Comparison of ENCODE assay signal across 8 mouse cellular contexts in genomic region chr16:92019141-92020118, GRCm38 (mm10). TPM values are rescaled to one million over a fixed set of nuclear protein-coding genes. Genes with fewer than 3 reads are reported as not detected.
DNase-seq lines count a peak whose midpoint lies in the region; ATAC-seq and TF ChIP-seq lines count a peak whose summit lies in the region.

No protein-coding gene starts in this region.

- no peaks in the 10 kb centered on the region for H3K27me3 ChIP-seq in forebrain, embryonic 16.5 days (replicated peaks; ENCODE audit: control insufficient read depth, insufficient read depth, low read length)
- H3K27me3 ChIP-seq in hindbrain, embryonic 13.5 days: no peaks in the 10 kb centered on the region

- H3K4me1 ChIP-seq in forebrain, embryonic 16.5 days (replicated peaks; ENCODE audit: control insufficient read depth, insufficient read depth, low read length): peaks cover 9% of the 10 kb centered on the region; the same call in 1 of the 2 replicates
- H3K4me1 ChIP-seq in hindbrain, embryonic 13.5 days (replicated peaks): peaks cover 12% of the 10 kb centered on the region

- peak overlapping the region; percentile 66 for H3K9ac ChIP-seq in forebrain, embryonic 16.5 days (replicated peaks; ENCODE audit: low read depth, low read length)
- H3K9ac ChIP-seq in hindbrain, embryonic 13.5 days: peak overlapping the region; percentile 64

- no peaks in the 10 kb centered on the region for H3K79me2 ChIP-seq in macrophage (ENCODE audit: inconsistent target)

- 6% methylated on average over 26 of the region's 26 CpGs for WGBS in forebrain, embryonic 16.5 days
- WGBS in hindbrain, embryonic 13.5 days: 7% methylated on average over 26 of the region's 26 CpGs
- 6% methylated on average over 23 of the region's 26 CpGs for WGBS in macrophage (ENCODE audit: missing documents)

- peak; percentile 0; the same call in 1 of the 2 replicates for TF ChIP-seq CTCF in left cerebral cortex, adult 2 months (IDR thresholded peaks at IDR 0.05)

- intact Hi-C loops in left cerebral cortex, adult 2 months (cut with DNase I): no loop called here

- DNase-seq in ES-CJ7 (ENCODE audit: low read depth, low spot score): peak; percentile 49
- DNase-seq in brain, adult 2 months (ENCODE audit: low read depth, low spot score): peak; percentile 67
- peak; percentile 26 to 38 for DNase-seq in left cerebral cortex, adult 2 months (ENCODE audit: extremely low spot score in 1 of 2, low spot score in 2 of 2)
- DNase-seq in right cerebral cortex, adult 2 months (ENCODE audit: low spot score in 2 of 2): peak; percentile 37 to 45
- no peak for DNase-seq in testis, postnatal 10 days (ENCODE audit: low spot score)

- H3K4me3 ChIP-seq in forebrain, embryonic 16.5 days (replicated peaks; ENCODE audit: low read length): peak overlapping the region; percentile 38
- H3K4me3 ChIP-seq in hindbrain, embryonic 13.5 days: peak overlapping the region; percentile 32
- peak overlapping the region; percentile 42 for H3K4me3 ChIP-seq in left cerebral cortex, adult 2 months
- peak overlapping the region; percentile 30 for H3K4me3 ChIP-seq in macrophage (ENCODE audit: inconsistent target)

- H3K4me2 ChIP-seq in forebrain, embryonic 16.5 days (ENCODE audit: low read length): peak overlapping the region; percentile 68
- peak overlapping the region; percentile 61 for H3K4me2 ChIP-seq in hindbrain, embryonic 13.5 days

- H3K9me3 ChIP-seq in forebrain, embryonic 16.5 days (ENCODE audit: control insufficient read depth, low read length): no peaks in the 10 kb centered on the region
- H3K9me3 ChIP-seq in hindbrain, embryonic 13.5 days: no peaks in the 10 kb centered on the region

- ATAC-seq in forebrain, embryonic 16.5 days: peak; percentile 61; the same call in 1 of the 2 replicates
- peak; percentile 80 for ATAC-seq in hindbrain, embryonic 13.5 days (ENCODE audit: low FRiP score)

- H3K27ac ChIP-seq in forebrain, embryonic 16.5 days (ENCODE audit: low read length): peak overlapping the region; percentile 15
- peak overlapping the region; percentile 75 for H3K27ac ChIP-seq in hindbrain, embryonic 13.5 days
- peak overlapping the region; percentile 41; the same call in 1 of the 2 replicates for H3K27ac ChIP-seq in left cerebral cortex, adult 2 months
- H3K27ac ChIP-seq in macrophage: peak overlapping the region; percentile 27; the same call in 1 of the 2 replicates

- no peaks in the 10 kb centered on the region for H3K36me3 ChIP-seq in forebrain, embryonic 16.5 days (ENCODE audit: control insufficient read depth, insufficient read depth)
- H3K36me3 ChIP-seq in hindbrain, embryonic 13.5 days: no peaks in the 10 kb centered on the region
- H3K36me3 ChIP-seq in macrophage (ENCODE audit: inconsistent target): no peaks in the 10 kb centered on the region

RNA-seq across cellular contexts. Expression of gene Mrps6, which starts 38.6 kb away (rescaled TPM):
- 144 and 148 TPM in 2 replicates for polyA plus RNA-seq in forebrain, embryonic 16.5 days (2015; fragmentation: Nextera tagmentation; extraction: Ambion mirVana)
- 182 and 201 TPM in 2 replicates for polyA plus RNA-seq in hindbrain, embryonic 13.5 days (2015; fragmentation: Nextera tagmentation; extraction: Ambion mirVana)
- total RNA-seq in left cerebral cortex, adult 2 months (2021): 10 to 100 TPM; 45.7 to 49.9 TPM
- 10 to 100 TPM in 9 of 26 experiments, 1 to 10 TPM in 17; 1.8 to 30.7 (median 6.1) TPM for total RNA-seq in macrophage (2018; cell fraction: chromatin; rRNA removed)
- total RNA-seq in macrophage (2018; cell fraction: cytosol; rRNA removed): 10 to 100 TPM; 12.0 to 30.1 (median 19.2) TPM
- total RNA-seq in macrophage (2018; cell fraction: nucleus; rRNA removed): 10 to 100 TPM in 10 of 26 experiments, 1 to 10 TPM in 16; 2.7 to 27.7 (median 8.3) TPM
- polyA plus RNA-seq in macrophage (2018): 18.9 to 32.5 TPM (median 22.6 TPM) in 3 replicates

RNA-seq across cellular contexts. Expression of gene Gm49711, which starts 38.7 kb away (rescaled TPM):
- 0.25 and 0.52 TPM in 2 replicates for polyA plus RNA-seq in forebrain, embryonic 16.5 days (2015; fragmentation: Nextera tagmentation; extraction: Ambion mirVana)
- polyA plus RNA-seq in hindbrain, embryonic 13.5 days (2015; fragmentation: Nextera tagmentation; extraction: Ambion mirVana): 0.71 and 0.86 TPM in 2 replicates
- under 1 TPM in 1 of 2 experiments, not detected in 1; 0.35 TPM for total RNA-seq in left cerebral cortex, adult 2 months (2021)
- total RNA-seq in macrophage (2018; cell fraction: chromatin; rRNA removed): not detected
- total RNA-seq in macrophage (2018; cell fraction: cytosol; rRNA removed): under 1 TPM in 1 of 26 experiments, not detected in 25; 0.10 TPM
- total RNA-seq in macrophage (2018; cell fraction: nucleus; rRNA removed): under 1 TPM in 1 of 26 experiments, not detected in 25; 0.74 TPM
- not detected in 3 replicates for polyA plus RNA-seq in macrophage (2018)

RNA-seq across cellular contexts. Expression of gene Slc5a3, which starts 38.7 kb away (rescaled TPM):
- polyA plus RNA-seq in forebrain, embryonic 16.5 days (2015; fragmentation: Nextera tagmentation; extraction: Ambion mirVana): 13.8 and 15.0 TPM in 2 replicates
- polyA plus RNA-seq in hindbrain, embryonic 13.5 days (2015; fragmentation: Nextera tagmentation; extraction: Ambion mirVana): 18.4 and 19.5 TPM in 2 replicates
- 10 to 100 TPM; 33.3 to 33.5 TPM for total RNA-seq in left cerebral cortex, adult 2 months (2021)
- total RNA-seq in macrophage (2018; cell fraction: chromatin; rRNA removed): 10 to 100 TPM in 16 of 26 experiments, 1 to 10 TPM in 10; 5.4 to 84.0 (median 12.8) TPM
- total RNA-seq in macrophage (2018; cell fraction: cytosol; rRNA removed): 1 to 10 TPM in 16 of 26 experiments, under 1 TPM in 10; 0.48 to 7.5 (median 1.5) TPM
- 10 to 100 TPM in 13 of 26 experiments, 1 to 10 TPM in 13; 2.7 to 41.1 (median 8.5) TPM for total RNA-seq in macrophage (2018; cell fraction: nucleus; rRNA removed)
- 0.62 to 1.7 TPM (median 1.1 TPM) in 3 replicates for polyA plus RNA-seq in macrophage (2018)

Comparison
In these comparisons a context has a peak if more than half of its experiments do, and no peak if none do; other contexts are left out.
1. H3K27ac ChIP-seq: peak in every context shown above with its lines; median percentile 75 in hindbrain, embryonic 13.5 days; 41 in left cerebral cortex, adult 2 months; 27 in macrophage; 15 in forebrain, embryonic 16.5 days.